Mouse (Mus musculus) megakaryocyte, embryonic 14.5 days (primary cell): ENCODE measurements around the gene Ypel3.

Source experiments
- FLI1 ChIP-seq: IDR thresholded peaks from 2 replicates; pipeline ENCODE4 v1.6.1; 2012; ENCODE audit warnings: low read length, inconsistent platforms, mixed read lengths
- GATA1 ChIP-seq: IDR thresholded peaks from 3 replicates; pipeline ENCODE4 v1.6.1; 2012; ENCODE audit warnings: mixed read lengths, low read length, inconsistent platforms, borderline replicate concordance

GRCm38 (mm10) chr7:126778147-126778546 is 1.4 kb downstream of the Ypel3 start:
- TF ChIP-seq GATA1 (no peak), FLI1 (no peak)
